Mouse (Mus musculus): Measurements from ENCODE around the gene Col23a1. TPM values are rescaled to one million over a fixed set of nuclear protein-coding genes. Genes with fewer than 3 reads are reported as not detected.

The Col23a1 gene
- polyA plus RNA-seq, 1 experiment from 2014 or later: 21.6 TPM

DNA sequence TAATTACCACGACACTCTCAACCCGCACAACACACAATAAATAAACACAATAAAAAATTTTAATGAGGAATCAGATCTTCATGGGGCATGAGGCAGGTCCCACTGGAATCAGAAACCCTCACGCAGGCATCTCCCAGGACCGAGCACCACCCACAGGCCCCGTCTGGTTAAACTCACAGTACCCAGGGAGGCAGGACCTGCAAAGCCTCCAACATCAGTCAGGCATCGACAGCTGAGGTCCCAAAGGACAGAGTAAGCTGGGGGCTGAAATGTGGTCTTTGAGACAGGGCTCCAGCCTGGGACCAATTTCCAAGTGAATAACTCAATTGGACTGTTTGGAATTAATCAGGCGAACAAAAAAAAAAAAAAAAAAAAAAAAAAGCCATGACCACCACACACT, 248.7 kb downstream of the Col23a1 start:
- ATAC-seq (ENCODE audit: insufficient number of reproducible peaks, insufficient read depth, low FRiP score, low read depth): no peak
- Histone ChIP-seq H3K36me3 (ENCODE audit: control insufficient read depth, insufficient read depth, low read length) (no peaks in the 10 kb centered on the region), H3K27ac (ENCODE audit: low read length) (no peak overlapping the region), H3K4me3 (ENCODE audit: low read depth, low read length) (no peak overlapping the region), H3K4me2 (replicated peaks; ENCODE audit: low read depth, low read length) (no peak overlapping the region), H3K9ac (replicated peaks; ENCODE audit: low read depth, low read length) (no peak overlapping the region), H3K4me1 (ENCODE audit: control insufficient read depth, insufficient read depth, low read length) (0 out of 2 replicates have a peak, but pooled peaks cover 1% of the 10 kb centered on the region), H3K27me3 (ENCODE audit: control insufficient read depth, insufficient read depth, low read length) (no peaks in the 10 kb centered on the region), H3K9me3 (ENCODE audit: control insufficient read depth, low read depth, low read length) (no peaks in the 10 kb centered on the region)
- 47% methylated on average over 7 of the region's 7 CpGs for WGBS

DNA sequence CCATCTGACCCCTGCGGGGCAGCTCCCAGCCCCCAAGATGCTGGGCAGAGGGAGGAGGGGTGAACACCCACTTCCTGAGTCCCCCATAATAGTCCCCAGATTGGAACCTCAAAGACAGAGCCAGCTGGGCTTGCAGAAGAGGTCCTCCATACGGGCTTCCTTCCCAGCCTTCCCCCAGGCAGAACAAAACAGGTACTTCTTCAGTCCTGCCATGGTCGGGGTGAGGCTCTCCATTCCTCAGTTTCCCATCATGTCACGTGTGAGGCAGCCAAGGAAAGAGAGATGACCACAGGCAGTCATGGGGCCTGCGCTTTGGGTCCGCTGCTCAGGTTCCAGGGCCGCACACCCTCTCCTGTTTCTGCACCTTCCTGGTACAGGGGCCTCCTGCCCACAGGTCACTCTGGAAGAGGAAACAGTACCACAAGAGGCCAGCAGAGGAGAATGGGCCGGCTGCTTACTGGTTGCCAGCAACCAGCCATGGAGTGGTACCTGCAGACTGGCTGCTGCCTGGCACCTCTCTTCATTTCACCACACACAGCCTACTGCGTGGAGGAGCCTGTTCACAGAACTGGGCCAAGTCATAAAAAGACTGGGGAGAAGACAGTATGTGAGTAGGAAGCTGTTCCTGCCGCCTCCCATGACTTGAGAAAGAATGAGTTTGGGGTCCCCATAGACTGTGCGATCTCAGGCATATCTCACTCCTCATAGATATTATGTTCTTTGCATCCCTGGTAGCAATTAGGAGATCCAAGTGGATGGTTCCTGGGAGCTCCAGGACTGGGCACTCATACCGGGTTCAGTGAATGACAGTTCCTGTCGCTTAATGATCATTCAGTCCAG, 249.4 kb downstream of the Col23a1 start:
- Histone ChIP-seq H3K27me3 (ENCODE audit: control insufficient read depth, insufficient read depth, low read length) (no peaks in the 10 kb centered on the region), H3K4me2 (replicated peaks; ENCODE audit: low read depth, low read length) (no peak overlapping the region), H3K27ac (ENCODE audit: low read length) (no peak overlapping the region), H3K4me3 (ENCODE audit: low read depth, low read length) (no peak overlapping the region), H3K9ac (replicated peaks; ENCODE audit: low read depth, low read length) (no peak overlapping the region), H3K36me3 (ENCODE audit: control insufficient read depth, insufficient read depth, low read length) (no peaks in the 10 kb centered on the region), H3K9me3 (ENCODE audit: control insufficient read depth, low read depth, low read length) (no peaks in the 10 kb centered on the region), H3K4me1 (ENCODE audit: control insufficient read depth, insufficient read depth, low read length) (no peaks in the 10 kb centered on the region)
- peak; percentile 38 for ATAC-seq (ENCODE audit: insufficient number of reproducible peaks, insufficient read depth, low FRiP score, low read depth)
- 63% methylated on average over 13 of the region's 13 CpGs for WGBS

DNA sequence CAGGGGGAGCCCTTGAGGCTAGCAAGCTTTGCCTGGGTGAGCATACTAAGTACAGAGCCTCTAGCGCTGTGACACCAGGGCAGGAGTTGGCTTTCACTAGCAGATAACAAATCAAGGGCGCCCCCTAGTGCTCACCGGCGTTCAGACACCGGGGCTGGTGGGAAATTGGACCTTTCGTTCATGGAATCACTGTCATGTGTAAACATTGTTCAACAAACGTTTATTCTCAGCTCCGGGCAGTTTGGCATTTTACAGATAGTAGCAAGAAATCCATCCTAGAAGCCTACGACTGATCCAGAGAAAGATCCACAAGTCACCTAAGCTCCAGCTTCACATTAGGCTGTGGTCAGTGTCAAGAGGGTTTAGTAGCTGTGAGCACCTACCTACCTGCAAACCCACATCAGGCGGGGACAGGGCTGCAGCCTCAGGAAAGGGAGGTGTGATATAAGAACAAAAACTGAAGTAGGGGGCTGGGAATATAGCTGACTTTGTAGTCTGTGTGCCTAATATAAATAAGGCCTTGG, 250.1 kb downstream of the Col23a1 start:
- peak; percentile 74 for ATAC-seq (ENCODE audit: insufficient number of reproducible peaks, insufficient read depth, low FRiP score, low read depth)
- Histone ChIP-seq H3K9me3 (ENCODE audit: control insufficient read depth, low read depth, low read length) (no peaks in the 10 kb centered on the region), H3K27me3 (ENCODE audit: control insufficient read depth, insufficient read depth, low read length) (no peaks in the 10 kb centered on the region), H3K4me1 (ENCODE audit: control insufficient read depth, insufficient read depth, low read length) (no peaks in the 10 kb centered on the region), H3K36me3 (ENCODE audit: control insufficient read depth, insufficient read depth, low read length) (no peaks in the 10 kb centered on the region), H3K27ac (ENCODE audit: low read length) (no peak overlapping the region), H3K9ac (replicated peaks; ENCODE audit: low read depth, low read length) (no peak overlapping the region), H3K4me3 (ENCODE audit: low read depth, low read length) (no peak overlapping the region), H3K4me2 (replicated peaks; ENCODE audit: low read depth, low read length) (no peak overlapping the region)
- WGBS: 9% methylated on average over 10 of the region's 10 CpGs

DNA sequence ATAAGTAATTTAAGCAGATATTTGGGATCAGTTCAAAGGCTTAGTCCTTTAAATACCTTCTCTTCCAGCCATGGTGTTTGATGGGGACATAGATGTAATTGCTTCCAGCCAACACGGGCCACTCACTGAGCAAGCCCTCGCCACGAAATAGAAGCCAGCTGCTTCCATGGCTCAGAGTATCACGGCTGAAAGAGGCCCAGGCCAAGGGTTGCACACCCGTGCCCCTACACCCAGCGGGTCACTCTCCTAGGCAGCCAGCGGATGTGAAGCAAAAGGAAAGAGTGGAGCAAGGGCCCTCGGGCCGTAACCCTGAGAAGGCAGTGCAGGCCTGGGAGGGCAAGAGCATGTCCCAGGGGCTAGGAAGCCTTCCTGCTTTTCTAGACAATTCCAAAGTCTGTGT, 252.7 kb downstream of the Col23a1 start:
- no peaks in the 10 kb centered on the region for H3K9me3 ChIP-seq (ENCODE audit: control insufficient read depth, low read depth, low read length)
- ATAC-seq (ENCODE audit: insufficient number of reproducible peaks, insufficient read depth, low FRiP score, low read depth): no peak
- H3K4me1 ChIP-seq (ENCODE audit: control insufficient read depth, insufficient read depth, low read length): no peaks in the 10 kb centered on the region
- H3K27ac ChIP-seq (ENCODE audit: low read length): no peak overlapping the region
- H3K4me3 ChIP-seq (ENCODE audit: low read depth, low read length): no peak overlapping the region
- no peaks in the 10 kb centered on the region for H3K27me3 ChIP-seq (ENCODE audit: control insufficient read depth, insufficient read depth, low read length)
- no peak overlapping the region for H3K9ac ChIP-seq (replicated peaks; ENCODE audit: low read depth, low read length)
- 66% methylated on average over 9 of the region's 9 CpGs for WGBS
- H3K36me3 ChIP-seq (ENCODE audit: control insufficient read depth, insufficient read depth, low read length): no peaks in the 10 kb centered on the region
- H3K4me2 ChIP-seq (replicated peaks; ENCODE audit: low read depth, low read length): no peak overlapping the region

DNA sequence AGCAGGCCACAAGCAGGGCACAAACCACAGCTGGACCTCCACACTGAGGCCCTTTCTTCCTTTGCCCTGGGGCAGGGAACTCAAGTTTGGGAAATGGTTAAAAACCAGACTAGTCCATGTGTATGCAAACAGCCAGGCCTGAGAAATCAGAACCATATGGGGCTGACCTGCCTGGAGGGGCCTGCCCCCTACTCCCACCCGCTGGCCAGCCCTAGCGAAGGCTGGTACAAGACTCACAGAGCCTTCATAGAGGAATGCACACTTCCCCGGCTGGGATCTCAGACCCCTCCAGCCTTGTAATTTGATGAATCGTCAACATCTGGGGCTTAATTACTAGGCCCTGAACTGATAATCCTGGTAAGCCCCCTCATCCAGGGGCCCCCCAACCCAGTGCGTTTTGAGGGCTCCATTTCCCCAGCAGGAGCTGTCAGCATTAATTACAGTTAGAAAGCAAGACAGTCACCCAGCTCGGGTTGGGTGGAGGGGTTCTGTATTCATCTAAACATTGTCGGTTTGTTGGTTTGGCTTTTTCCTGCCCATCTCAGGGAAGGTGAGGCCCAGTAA, 253.8 kb downstream of the Col23a1 start:
- no peak overlapping the region for H3K27ac ChIP-seq (ENCODE audit: low read length)
- H3K4me2 ChIP-seq (replicated peaks; ENCODE audit: low read depth, low read length): no peak overlapping the region
- no peaks in the 10 kb centered on the region for H3K9me3 ChIP-seq (ENCODE audit: control insufficient read depth, low read depth, low read length)
- H3K4me1 ChIP-seq (ENCODE audit: control insufficient read depth, insufficient read depth, low read length): no peaks in the 10 kb centered on the region
- WGBS: 34% methylated on average over 7 of the region's 7 CpGs
- H3K9ac ChIP-seq (replicated peaks; ENCODE audit: low read depth, low read length): no peak overlapping the region
- no peak overlapping the region for H3K4me3 ChIP-seq (ENCODE audit: low read depth, low read length)
- no peaks in the 10 kb centered on the region for H3K27me3 ChIP-seq (ENCODE audit: control insufficient read depth, insufficient read depth, low read length)
- H3K36me3 ChIP-seq (ENCODE audit: control insufficient read depth, insufficient read depth, low read length): no peaks in the 10 kb centered on the region
- no peak for ATAC-seq (ENCODE audit: insufficient number of reproducible peaks, insufficient read depth, low FRiP score, low read depth)

DNA sequence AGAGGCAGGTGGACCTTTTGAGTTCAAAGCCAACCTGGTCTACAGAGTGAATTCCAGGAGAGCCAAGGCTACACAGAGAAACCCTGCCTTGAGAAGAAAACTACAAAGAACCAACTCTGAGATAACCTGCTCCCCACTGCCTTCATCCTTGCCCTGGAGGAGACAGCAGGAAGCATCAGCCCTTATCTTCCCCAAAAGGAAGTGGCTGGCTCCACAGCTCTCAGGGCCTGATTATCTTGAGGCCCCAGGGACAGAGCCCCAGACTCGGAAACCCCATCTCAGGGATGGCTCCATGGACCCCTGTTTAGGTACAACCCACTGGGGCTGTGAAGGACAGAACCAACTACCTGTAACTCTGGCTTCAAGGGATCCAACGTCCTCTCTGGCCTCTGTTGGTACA, 254.7 kb downstream of the Col23a1 start:
- Histone ChIP-seq H3K27me3 (ENCODE audit: control insufficient read depth, insufficient read depth, low read length) (no peaks in the 10 kb centered on the region), H3K4me2 (replicated peaks; ENCODE audit: low read depth, low read length) (no peak overlapping the region), H3K4me3 (ENCODE audit: low read depth, low read length) (no peak overlapping the region), H3K36me3 (ENCODE audit: control insufficient read depth, insufficient read depth, low read length) (no peaks in the 10 kb centered on the region), H3K27ac (ENCODE audit: low read length) (no peak overlapping the region), H3K4me1 (ENCODE audit: control insufficient read depth, insufficient read depth, low read length) (no peaks in the 10 kb centered on the region), H3K9ac (replicated peaks; ENCODE audit: low read depth, low read length) (no peak overlapping the region), H3K9me3 (ENCODE audit: control insufficient read depth, low read depth, low read length) (no peaks in the 10 kb centered on the region)
- no peak for ATAC-seq (ENCODE audit: insufficient number of reproducible peaks, insufficient read depth, low FRiP score, low read depth)
- 66% methylated on average over 2 of the region's 2 CpGs for WGBS

DNA sequence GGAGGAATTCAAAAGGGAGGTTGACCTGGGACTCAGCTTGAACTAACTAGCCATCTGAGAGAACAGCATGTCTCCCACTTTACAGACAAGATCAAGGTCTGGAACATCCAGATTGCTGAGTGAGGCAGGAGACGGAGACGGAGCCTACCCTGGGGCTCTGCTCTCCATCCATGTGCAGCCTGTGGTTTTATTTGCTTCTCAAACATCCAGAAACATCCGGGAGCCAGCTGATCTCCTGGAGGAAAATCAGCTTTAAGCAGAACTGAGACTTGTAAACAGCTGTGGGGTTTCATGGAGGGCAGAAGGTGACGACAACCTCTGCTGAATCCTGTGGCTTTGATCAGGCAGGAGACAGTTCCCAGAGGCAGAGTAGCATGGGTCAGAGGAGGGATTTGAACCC, 256.1 kb downstream of the Col23a1 start:
- Histone ChIP-seq H3K4me2 (replicated peaks; ENCODE audit: low read depth, low read length) (no peak overlapping the region), H3K27me3 (ENCODE audit: control insufficient read depth, insufficient read depth, low read length) (no peaks in the 10 kb centered on the region), H3K9me3 (ENCODE audit: control insufficient read depth, low read depth, low read length) (no peaks in the 10 kb centered on the region), H3K9ac (replicated peaks; ENCODE audit: low read depth, low read length) (no peak overlapping the region), H3K36me3 (ENCODE audit: control insufficient read depth, insufficient read depth, low read length) (no peaks in the 10 kb centered on the region), H3K4me3 (ENCODE audit: low read depth, low read length) (no peak overlapping the region), H3K27ac (ENCODE audit: low read length) (no peak overlapping the region), H3K4me1 (ENCODE audit: control insufficient read depth, insufficient read depth, low read length) (peaks cover under 1% of the 10 kb centered on the region; the same call in 1 of the 2 replicates)
- WGBS: 31% methylated on average over 4 of the region's 4 CpGs
- no peak for ATAC-seq (ENCODE audit: insufficient number of reproducible peaks, insufficient read depth, low FRiP score, low read depth)

DNA sequence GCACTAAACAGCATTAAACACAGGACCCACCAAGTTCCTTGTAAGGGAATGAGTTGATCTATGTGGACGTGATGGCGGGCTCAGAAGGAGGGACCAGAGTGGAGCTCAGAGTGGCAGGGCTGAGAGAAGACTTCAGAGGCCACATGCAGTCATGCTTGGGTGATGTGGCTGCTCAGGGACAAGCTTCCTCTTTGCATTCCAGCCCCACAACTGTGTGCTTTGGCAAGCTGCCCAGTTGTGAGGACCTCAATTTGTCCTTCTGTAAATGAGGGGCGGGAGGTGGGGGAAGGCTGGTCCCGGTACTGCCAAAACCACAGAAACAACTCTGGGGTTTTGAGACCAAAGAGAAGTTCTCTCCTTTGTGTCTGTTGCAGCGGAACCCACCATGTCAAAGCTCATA, 261.5 kb downstream of the Col23a1 start:
- ATAC-seq (ENCODE audit: insufficient number of reproducible peaks, insufficient read depth, low FRiP score, low read depth): no peak
- 0 out of 2 replicates have a peak overlapping the region, but pooled peaks have one; percentile 4 for H3K27ac ChIP-seq (ENCODE audit: low read length)
- 61% methylated on average over 5 of the region's 5 CpGs for WGBS

More for the DNA sequence above, 261.5 kb downstream of the Col23a1 start:
- Histone ChIP-seq H3K27me3 (ENCODE audit: control insufficient read depth, insufficient read depth, low read length) (no peaks in the 10 kb centered on the region), H3K36me3 (ENCODE audit: control insufficient read depth, insufficient read depth, low read length) (no peaks in the 10 kb centered on the region), H3K4me3 (ENCODE audit: low read depth, low read length) (no peak overlapping the region), H3K9me3 (ENCODE audit: control insufficient read depth, low read depth, low read length) (no peaks in the 10 kb centered on the region), H3K4me1 (ENCODE audit: control insufficient read depth, insufficient read depth, low read length) (peaks cover 7% of the 10 kb centered on the region; the same call in 1 of the 2 replicates), H3K4me2 (replicated peaks; ENCODE audit: low read depth, low read length) (no peak overlapping the region), H3K9ac (replicated peaks; ENCODE audit: low read depth, low read length) (no peak overlapping the region)

Measured in stomach, embryonic 14.5 days (tissue).